Mouse (Mus musculus) CD4-positive, CD25-positive, alpha-beta regulatory T cell, adult 4 months (primary cell): ENCODE measurements around the gene Sbk2. TPM values are rescaled to one million over a fixed set of nuclear protein-coding genes. Genes with fewer than 3 reads are reported as not detected.
"Not testable (repeated sequence)": the region's sequence is repeated elsewhere in the genome, so short reads cannot be mapped to it uniquely, and the experiment has no call there.

Source experiments
- ATAC-seq: one replicate; pipeline ENCODE4 v1.8.0; 2017
- polyA plus RNA-seq, 2 experiments: library from polyadenylated mRNA; unstranded; fragments of 100-300 nt; shearing (Covaris generic); gene quantifications; one replicate each; pipeline ENCODE4 v1.2.1; 2017

The Sbk2 gene
- not detected for polyA plus RNA-seq

- ATAC-seq = peak; percentile 96
These were observed at the start of gene Sbk2 for GRCm38 (mm10) chr7:4964272-4964671. TSS of gene Sbk2 (minus strand) at chr7:4964406.

GRCm38 (mm10) chr7:5012681-5013513, 48.7 kb upstream of the Sbk2 start:
- no peak for ATAC-seq

- no peak for ATAC-seq
These were observed 44.0 kb upstream of the Sbk2 start for GRCm38 (mm10) chr7:5008229-5008628.

GRCm38 (mm10) chr7:5002876-5003275, 38.7 kb upstream of the Sbk2 start:
- not testable (repeated sequence) for ATAC-seq

DNA sequence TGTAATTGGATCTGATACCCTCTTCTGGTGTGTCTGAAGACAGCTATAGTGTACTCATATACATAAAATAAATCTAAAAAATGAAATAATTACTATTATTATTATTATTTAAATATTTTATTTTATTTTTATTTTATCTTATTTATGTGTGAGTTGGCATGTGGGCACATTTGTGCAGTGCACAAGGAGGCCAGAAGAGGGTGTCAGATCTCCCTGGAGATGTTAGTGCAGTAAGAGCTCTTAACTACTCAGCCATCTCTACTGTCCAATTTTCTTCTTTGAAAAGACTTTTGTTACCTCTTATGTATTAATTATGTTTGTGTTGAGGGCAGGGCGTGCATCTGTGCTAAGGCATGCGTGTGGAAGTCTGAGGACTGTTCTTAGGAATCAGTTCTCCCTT, 35.7 kb upstream of the Sbk2 start:
- peak; percentile 52 for ATAC-seq

DNA sequence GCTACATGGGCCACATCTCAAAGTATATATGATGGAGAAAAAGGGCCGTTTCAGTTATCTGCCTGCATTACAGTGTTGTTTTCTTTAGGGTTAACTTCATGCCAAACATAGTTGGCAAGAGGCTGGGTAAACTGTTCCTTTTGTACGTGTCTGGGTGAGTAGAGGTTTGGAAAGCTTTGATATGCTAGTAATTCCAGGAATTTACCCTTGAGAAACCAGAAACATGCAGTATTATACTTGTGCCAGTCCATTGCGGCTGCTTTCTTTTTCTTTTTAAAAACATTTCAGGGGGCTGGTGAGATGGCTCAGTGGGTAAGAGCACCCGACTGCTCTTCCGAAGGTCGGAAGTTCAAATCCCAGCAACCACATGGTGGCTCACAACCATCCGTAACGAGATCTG, 32.7 kb upstream of the Sbk2 start:
- ATAC-seq = no peak

DNA sequence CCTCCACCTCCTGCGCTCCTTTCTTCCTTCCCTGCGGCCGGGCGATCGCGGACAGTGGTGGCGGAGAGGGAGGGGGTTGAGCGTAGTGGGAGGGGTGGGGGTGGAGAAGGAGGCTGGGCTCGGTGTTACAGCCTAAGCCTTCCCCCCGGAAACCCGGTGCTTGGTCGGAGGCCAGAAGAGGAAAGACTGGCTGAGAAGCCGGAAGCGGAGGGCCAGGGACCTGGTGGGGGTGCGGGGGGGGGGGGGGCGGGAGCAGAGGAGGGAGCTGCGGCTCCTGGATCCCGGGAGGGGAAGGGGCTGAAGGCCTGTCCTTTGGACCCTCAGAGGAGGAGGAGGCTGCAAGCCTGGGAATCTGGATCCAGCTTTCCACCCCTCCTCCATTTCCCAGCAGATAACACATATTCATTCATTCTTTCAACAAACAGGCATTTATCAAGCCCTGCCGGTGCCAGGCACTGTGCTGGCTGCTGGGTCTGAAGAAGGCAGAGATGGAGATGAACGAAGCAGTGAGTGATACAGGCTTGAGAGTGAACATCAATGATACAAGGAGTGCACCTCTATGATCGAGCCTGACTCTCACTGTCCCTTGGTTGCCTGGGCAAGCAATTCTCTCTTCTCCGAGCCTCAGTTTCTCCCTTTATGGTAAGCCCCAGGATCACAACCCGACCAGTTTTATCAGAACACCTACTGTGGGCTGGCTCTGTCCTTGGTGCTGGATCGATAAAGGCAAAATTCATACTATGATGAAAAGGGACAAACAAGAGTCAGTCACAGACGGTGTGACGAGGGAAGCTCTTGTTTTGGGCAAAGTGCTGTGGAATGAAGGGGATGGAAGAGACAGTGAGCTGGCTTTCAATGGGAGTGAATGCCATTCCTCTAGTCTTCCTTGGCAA, 32.0 kb upstream of the Sbk2 start, which contains the start of gene Zfp579:
Gene Zfp579, minus strand, starts transcription at position 156 of the 893 bp plus-strand sequence.
- peak; percentile 80 for ATAC-seq

DNA sequence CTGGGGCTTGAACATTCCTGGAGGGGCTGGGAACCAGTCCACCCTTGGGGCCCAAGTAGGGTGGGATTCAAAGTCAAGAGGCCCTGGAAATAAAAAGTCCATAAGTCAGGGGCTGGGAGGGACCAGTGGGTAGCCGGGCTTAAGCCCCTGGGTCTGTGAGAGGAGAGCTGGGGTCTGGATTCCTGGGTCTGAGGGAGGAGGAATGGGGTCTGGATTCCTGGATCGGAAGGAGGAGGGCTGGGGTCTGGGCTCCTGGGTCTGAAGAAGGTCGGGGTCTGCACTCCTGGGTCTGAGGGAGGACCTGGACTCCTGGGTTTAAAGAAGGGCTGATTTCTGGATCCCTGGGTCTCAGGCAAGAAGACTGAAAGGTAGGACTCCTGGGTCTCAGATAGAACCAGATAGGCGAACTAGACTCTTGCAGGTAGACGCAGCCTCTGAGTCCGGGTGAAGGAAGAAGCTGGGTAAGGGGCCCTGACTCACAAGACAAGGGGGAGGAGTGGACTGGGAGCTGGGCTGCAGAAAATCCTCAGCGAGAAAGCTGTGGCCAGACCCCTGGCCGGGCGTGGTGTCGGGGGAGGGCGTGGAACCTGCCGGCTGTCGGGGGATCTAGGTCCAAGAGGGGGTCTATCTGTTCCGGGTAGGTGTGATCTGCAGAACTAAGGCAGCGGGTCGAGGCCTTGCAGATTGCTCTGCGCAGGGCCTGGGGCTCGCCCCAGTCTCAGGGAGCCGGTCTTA, 31.2 kb upstream of the Sbk2 start:
- peak; percentile 8 for ATAC-seq

DNA sequence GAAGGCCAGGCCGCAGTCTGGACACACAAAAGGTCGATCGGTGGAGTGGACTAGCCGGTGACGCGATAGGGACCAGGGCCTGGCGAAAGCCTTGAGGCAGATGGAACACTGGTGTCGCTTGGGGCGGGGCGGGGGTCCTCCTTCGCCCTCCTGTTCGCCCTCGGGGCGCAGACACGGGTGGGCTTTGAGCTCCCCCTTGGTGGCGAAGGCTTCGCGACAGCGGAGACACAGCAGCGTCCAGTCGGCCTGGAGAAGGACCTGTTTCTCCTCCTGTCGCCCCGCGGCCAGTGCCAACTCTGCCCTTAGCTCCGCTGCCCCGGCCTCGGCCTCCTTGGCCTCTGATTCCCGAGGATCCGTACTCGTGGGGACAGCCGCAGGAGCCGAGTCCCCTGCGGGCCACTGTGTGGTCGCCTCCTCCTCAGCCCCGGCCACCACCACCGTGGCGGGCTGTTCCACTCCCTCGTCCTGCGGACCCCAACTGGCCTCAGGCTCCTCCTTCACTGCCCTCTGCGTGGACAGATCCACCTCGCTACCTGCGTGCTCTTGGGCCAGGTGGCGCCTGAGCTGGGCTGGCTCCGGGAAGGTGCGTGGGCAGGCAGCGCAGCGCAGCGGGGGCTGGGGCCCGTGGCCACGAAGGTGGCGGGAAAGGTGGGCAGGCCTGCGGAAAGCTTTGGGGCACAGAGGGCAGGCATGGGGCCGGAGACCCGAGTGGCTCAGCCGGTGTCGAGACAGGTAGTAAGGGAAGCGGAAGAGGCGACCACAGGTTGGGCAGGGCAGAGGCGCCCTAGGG, 30.0 kb upstream of the Sbk2 start:
- ATAC-seq = no peak

GRCm38 (mm10) chr7:4993347-4993998, 29.3 kb upstream of the Sbk2 start:
- ATAC-seq = no peak

DNA sequence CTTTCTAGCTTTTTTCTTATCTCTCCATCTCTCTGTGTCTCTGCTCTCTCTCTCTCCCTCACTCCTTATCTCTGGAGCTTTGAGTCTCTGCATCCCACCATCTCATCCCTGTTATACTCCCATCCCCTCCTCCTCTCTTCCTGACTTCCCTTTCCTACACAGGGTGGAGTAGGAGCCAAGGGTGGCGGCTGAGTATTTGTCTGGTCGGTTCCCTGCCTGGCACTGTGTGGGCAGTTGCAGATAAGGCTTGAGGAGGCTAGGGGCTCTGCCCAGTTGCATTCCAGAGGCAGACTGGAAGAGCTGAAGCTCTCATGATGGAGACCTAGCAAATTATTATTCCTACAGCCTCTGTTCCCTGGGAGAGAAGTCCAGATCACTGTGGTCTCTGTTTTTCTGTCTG, 24.0 kb upstream of the Sbk2 start:
- ATAC-seq = no peak

- no peak for ATAC-seq
These were observed 12.6 kb upstream of the Sbk2 start for GRCm38 (mm10) chr7:4976832-4977231.

DNA sequence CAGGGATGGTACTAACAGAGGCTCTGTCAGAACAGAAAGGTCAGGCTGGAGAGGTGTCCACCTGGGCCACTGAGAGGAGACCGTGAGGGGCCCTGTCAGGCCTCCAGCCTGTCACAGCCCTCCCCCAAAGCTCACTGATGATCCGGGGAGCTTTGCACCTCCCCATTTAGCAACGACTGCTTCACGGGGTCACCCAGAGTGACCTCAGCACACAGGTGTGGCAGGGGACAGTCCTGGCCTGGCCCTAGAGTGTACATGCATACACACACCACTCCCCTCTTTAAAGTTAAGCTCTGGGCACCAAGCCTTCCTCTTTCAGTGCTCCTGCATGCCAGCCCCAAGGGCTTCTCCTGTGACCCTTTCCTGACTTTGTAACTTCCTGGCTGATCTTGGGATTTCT, 11.2 kb upstream of the Sbk2 start:
- ATAC-seq = no peak

DNA sequence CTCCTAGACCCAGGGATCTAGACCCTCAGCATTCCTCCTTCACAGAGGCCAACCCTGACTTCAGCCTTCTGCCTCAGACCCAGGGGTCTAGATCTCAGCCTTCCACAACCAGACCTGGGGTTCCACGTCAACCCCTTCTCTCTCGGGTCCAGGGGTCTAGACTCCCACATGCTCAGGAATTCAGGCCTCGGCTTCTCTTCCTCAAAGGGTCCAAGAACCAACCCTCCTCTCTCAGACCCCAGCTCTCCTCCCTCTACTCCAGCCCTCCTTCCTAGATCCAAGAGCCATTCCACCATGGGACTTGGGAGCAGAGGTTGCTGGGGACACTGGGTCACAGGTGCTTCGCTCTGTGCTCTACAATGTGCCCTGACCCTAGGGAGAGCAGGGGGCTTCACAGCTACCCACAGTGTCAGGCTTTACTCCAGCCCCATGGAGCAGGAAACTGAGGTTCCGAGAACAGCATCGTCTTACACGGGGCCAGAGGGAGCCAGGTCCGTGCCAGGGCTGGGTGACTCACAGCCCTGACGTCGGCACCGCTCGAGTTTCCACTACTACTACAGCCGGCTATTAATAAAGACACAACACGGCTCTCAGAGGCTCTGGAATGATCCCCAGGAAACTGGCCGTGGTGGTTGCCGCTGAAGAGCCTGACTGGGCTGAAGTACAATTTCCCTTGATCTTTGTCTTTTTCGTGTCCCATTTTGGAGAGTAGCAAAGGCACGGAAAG, 8.3 kb upstream of the Sbk2 start:
- ATAC-seq = peak; percentile 26

- no peak for ATAC-seq
These were observed 7.5 kb upstream of the Sbk2 start for GRCm38 (mm10) chr7:4971710-4972109.

DNA sequence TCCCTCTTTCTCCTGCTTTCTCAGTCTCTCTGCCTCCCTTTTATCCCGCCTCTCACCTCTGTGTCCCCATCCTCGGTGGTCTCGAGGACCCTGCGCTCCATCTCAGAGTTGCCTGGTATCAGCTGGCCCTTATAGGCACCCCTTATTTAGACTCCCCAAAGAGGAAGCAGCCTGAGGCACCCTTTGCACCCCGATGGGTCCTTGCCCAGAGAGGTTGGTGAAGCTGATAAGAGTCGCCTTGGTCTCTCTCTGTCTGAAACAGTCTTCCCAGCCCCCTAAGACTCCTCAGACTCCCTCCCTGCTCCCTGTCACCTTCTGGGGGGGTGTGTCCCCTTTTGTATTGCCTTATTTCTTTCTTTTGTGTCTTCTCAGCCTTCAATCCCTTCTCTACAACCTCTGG, 6.9 kb upstream of the Sbk2 start, which contains the start of gene Sbk3:
Gene Sbk3, minus strand, starts transcription at position 101 of the 400 bp plus-strand sequence.
- ATAC-seq = no peak

DNA sequence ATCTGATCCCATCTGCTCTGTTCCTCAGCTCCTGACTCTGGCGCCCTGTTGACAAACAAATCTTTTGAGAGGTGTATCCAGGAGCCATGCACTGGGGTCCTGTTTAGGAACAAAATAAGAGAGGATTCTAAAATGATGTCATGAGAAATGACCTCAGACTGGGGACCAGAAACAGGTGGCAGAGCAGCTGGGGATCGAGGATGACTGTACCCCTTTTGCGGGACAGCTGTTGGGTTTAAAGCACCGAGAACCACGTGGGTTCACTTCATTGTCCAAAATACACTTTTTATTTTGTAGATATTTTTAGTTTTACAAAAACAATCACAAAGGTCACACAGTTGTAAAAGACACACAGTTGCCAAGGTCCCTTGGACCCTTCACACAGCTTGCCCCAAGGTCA, 782 bp upstream of the Sbk2 start:
- ATAC-seq = no peak

DNA sequence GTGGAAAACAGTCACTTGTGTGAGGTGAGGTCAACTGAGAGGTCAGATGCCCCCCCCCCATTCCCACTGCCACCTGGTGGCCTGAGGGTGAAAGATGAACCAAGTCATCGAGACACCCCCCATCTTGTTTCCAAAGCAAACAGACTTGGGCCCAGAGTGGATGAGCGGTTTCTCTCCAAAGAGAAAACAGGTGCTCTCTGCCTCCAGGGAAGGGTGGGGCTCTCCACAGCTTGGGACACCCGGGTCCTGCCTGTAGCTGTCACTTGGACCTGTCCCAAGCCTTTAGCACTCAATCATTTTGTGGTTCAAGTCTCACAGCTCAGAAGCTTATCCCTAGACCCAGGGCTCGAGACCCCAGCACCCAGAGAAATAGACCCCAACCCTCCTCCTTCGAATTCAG, 679 bp downstream of the Sbk2 start:
- ATAC-seq = no peak

GRCm38 (mm10) chr7:4957361-4957760, 6.8 kb downstream of the Sbk2 start:
- no peak for ATAC-seq

DNA sequence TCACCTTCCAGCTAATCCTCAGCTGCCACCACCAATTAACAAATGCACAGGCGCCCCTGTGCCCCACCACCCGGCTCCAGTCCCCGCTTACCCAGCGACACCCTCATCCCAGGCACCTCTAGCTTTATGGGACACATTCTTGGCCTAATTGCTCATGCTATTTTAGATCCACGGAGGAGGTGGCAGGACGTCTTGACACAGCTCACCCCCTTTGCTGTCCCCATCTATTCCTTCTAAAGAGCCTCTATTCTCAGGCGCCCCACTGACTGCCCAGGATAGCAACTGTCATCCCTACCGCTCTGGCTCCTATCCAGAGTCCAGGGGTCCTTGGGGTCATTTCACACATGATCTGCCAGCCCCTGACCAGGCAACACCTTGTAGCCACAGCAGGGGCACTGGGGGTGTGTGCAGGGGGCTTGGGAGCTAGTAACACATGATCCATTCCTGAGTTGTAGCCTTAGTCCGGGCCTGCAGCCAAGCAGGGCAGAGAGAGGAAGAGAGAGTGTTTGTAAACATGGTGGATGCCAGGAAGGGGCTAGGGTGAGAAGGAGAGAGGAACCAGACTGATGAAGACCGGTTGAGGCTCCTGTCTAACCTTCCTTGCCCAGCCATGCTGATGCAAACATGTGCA, 10.3 kb downstream of the Sbk2 start:
- ATAC-seq = no peak
